Mouse (Mus musculus) myocyte (in vitro differentiated cells): Measurements from ENCODE around the gene Rnase4. TPM values are rescaled to one million over a fixed set of nuclear protein-coding genes. Genes with fewer than 3 reads are reported as not detected.
"Not testable (repeated sequence)": the region's sequence is repeated elsewhere in the genome, so short reads cannot be mapped to it uniquely, and the experiment has no call there.

Experiments used
- H3K27me3 ChIP-seq: one replicate; pipeline ENCODE4 v1.6.1; 2011; ENCODE audit not compliant: control insufficient read depth, insufficient read depth, insufficient read length
- H3K36me3 ChIP-seq: one replicate; pipeline ENCODE4 v1.6.1; 2011; ENCODE audit not compliant: control insufficient read depth, insufficient read depth
- H3K4me2 ChIP-seq: one replicate; pipeline ENCODE4 v1.6.1; 2011; ENCODE audit warnings: low read depth, control low read depth
- H3K4me3 ChIP-seq: one replicate; pipeline ENCODE4 v1.5.1; 2011; ENCODE audit warnings: mild to moderate bottlenecking, control low read depth, moderate library complexity
- H3K79me2 ChIP-seq: one replicate; pipeline ENCODE4 v1.6.1; 2011; ENCODE audit not compliant: control insufficient read depth, insufficient read depth
- H3ac ChIP-seq: one replicate; pipeline ENCODE4 v1.6.1; 2011; ENCODE audit not compliant: control insufficient read depth, insufficient read length
- CEBPB ChIP-seq: IDR thresholded peaks from 2 replicates; pipeline ENCODE4 v1.6.1; 2011; ENCODE audit warnings: mild to moderate bottlenecking, moderate library complexity; ENCODE audit not compliant: poor library complexity, insufficient read depth, severe bottlenecking
- E2F4 ChIP-seq: IDR thresholded peaks from one replicate; pipeline ENCODE4 v1.6.1; 2011; ENCODE audit warnings: mild to moderate bottlenecking, control low read depth, moderate library complexity; ENCODE audit not compliant: insufficient read depth
- MAX ChIP-seq: IDR thresholded peaks from one replicate; pipeline ENCODE4 v1.6.1; 2011; ENCODE audit warnings: low read depth, mild to moderate bottlenecking, control low read depth
- MYOD1 ChIP-seq, 3 experiments: IDR thresholded peaks; one replicate each; pipeline ENCODE4 v1.6.1; 2011; ENCODE audit warnings: control low read depth in 2 of 3, low read depth in 2 of 3, mild to moderate bottlenecking in 2 of 3, moderate library complexity in 1 of 3; ENCODE audit not compliant: insufficient read length in 2 of 3, control insufficient read depth in 1 of 3
- MYOG ChIP-seq, 3 experiments: IDR thresholded peaks; one replicate each; pipeline ENCODE4 v1.6.1; 2011; ENCODE audit warnings: control low read depth in 2 of 3, low read depth in 2 of 3, mild to moderate bottlenecking in 2 of 3; ENCODE audit not compliant: insufficient read length in 2 of 3, control insufficient read depth in 1 of 3, insufficient read depth in 1 of 3
- POLR2A ChIP-seq: IDR thresholded peaks from one replicate; pipeline ENCODE4 v1.6.1; 2011; ENCODE audit warnings: low read depth, mild to moderate bottlenecking, control low read depth, moderate library complexity; ENCODE audit not compliant: insufficient read length
- POLR2AphosphoS2 ChIP-seq: IDR thresholded peaks from one replicate; pipeline ENCODE4 v1.6.1; 2011; ENCODE audit warnings: low read depth, control low read depth; ENCODE audit not compliant: insufficient read length
- REST ChIP-seq: IDR thresholded peaks from one replicate; pipeline ENCODE4 v1.6.1; 2011; ENCODE audit warnings: mild to moderate bottlenecking, control low read depth, moderate library complexity; ENCODE audit not compliant: insufficient read depth, insufficient read length
- SRF ChIP-seq: IDR thresholded peaks from one replicate; pipeline ENCODE4 v1.6.1; 2011; ENCODE audit warnings: low read depth; ENCODE audit not compliant: control insufficient read depth, insufficient read length
- TCF3 ChIP-seq: IDR thresholded peaks from one replicate; pipeline ENCODE4 v1.6.1; 2011; ENCODE audit warnings: low read depth, control low read depth; ENCODE audit not compliant: insufficient read length
- USF1 ChIP-seq: IDR thresholded peaks from one replicate; pipeline ENCODE4 v1.6.1; 2011; ENCODE audit warnings: low read depth, mild to moderate bottlenecking, control low read depth, moderate library complexity
- polyA plus RNA-seq: library from polyadenylated mRNA; unstranded; fragments of >200 nt; fragmentation: generic; extraction: Trizol; gene quantifications from one replicate; pipeline ENCODE4 v1.2.1, GENCODE M21; 2012; ENCODE audit warnings: missing spikeins

Gene Rnase4
- polyA plus RNA-seq, 1 experiment, result 17.8 TPM

- no peaks in the 10 kb centered on the region for H3K36me3 ChIP-seq
- TF ChIP-seq MAX, result no peak
- TF ChIP-seq E2F4, result no peak
- no peak overlapping the region for H3K4me2 ChIP-seq
- H3K79me2 ChIP-seq, result no peaks in the 10 kb centered on the region
- H3K4me3 ChIP-seq, result no peak overlapping the region
- no peaks in the 10 kb centered on the region for H3K27me3 ChIP-seq
- H3ac ChIP-seq, result no peak overlapping the region
Measured at GRCm38 (mm10) chr14:51095736-51096524, 5.1 kb downstream of the Rnase4 start.

GRCm38 (mm10) chr14:51098300-51098699 is 7.4 kb downstream of the Rnase4 start:
- not testable (repeated sequence) for H3K79me2 ChIP-seq, H3K36me3 ChIP-seq

GRCm38 (mm10) chr14:51098921-51099320 is 8.0 kb downstream of the Rnase4 start:
- no peaks in the 10 kb centered on the region for H3K36me3 ChIP-seq
- H3K4me2 ChIP-seq, result no peak overlapping the region
- H3ac ChIP-seq, result no peak overlapping the region
- no peaks in the 10 kb centered on the region for H3K27me3 ChIP-seq
- H3K79me2 ChIP-seq, result no peaks in the 10 kb centered on the region
- no peak for TF ChIP-seq MYOG (IDR thresholded peaks at IDR 0.05; ENCODE audit: control insufficient read depth in 1 of 3, insufficient read depth in 1 of 3, insufficient read length in 2 of 3, low read depth in 2 of 3)
- no peak for TF ChIP-seq MAX
- no peak for TF ChIP-seq CEBPB
- no peak overlapping the region for H3K4me3 ChIP-seq

More at GRCm38 (mm10) chr14:51098300-51098699, 7.4 kb downstream of the Rnase4 start:
- H3K4me3 ChIP-seq, H3K4me2 ChIP-seq, H3ac ChIP-seq, H3K27me3 ChIP-seq: not testable (repeated sequence)

DNA sequence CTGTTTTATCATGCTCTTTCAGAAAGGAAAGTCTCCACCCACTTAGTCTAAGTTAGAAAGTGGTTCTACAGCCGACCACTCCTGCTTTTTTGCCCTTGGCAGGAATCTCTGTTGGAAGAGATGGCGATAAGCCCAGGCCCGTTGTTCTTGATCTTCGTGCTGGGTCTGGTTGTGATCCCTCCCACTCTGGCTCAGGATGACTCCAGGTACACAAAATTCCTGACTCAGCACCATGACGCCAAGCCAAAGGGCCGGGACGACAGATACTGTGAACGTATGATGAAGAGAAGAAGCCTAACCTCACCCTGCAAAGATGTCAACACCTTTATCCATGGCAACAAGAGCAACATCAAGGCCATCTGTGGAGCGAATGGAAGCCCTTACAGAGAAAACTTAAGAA is 10.4 kb downstream of the Rnase4 start:
- no peak for TF ChIP-seq E2F4
- TF ChIP-seq USF1, result no peak
- H3K4me3 ChIP-seq, result no peak overlapping the region
- no peak overlapping the region for H3K4me2 ChIP-seq
- no peaks in the 10 kb centered on the region for H3K79me2 ChIP-seq
- H3ac ChIP-seq, result no peak overlapping the region
- H3K27me3 ChIP-seq, result no peaks in the 10 kb centered on the region
- no peaks in the 10 kb centered on the region for H3K36me3 ChIP-seq

GRCm38 (mm10) chr14:51103217-51103616 is 12.3 kb downstream of the Rnase4 start:
- Histone ChIP-seq H3ac (no peak overlapping the region), H3K4me2 (no peak overlapping the region), H3K27me3 (no peaks in the 10 kb centered on the region), H3K79me2 (no peaks in the 10 kb centered on the region), H3K4me3 (no peak overlapping the region), H3K36me3 (no peaks in the 10 kb centered on the region)
- TF ChIP-seq E2F4, result no peak
- TF ChIP-seq USF1, result no peak
- no peak for TF ChIP-seq POLR2A
- no peak for TF ChIP-seq CEBPB
- no peak for TF ChIP-seq POLR2AphosphoS2

- H3K36me3 ChIP-seq, result no peaks in the 10 kb centered on the region
- TF ChIP-seq USF1, result no peak
- TF ChIP-seq MAX, result no peak
- TF ChIP-seq SRF, result no peak
- TF ChIP-seq REST, result no peak
- no peak for TF ChIP-seq CEBPB
- TF ChIP-seq TCF3, result no peak
- no peak for TF ChIP-seq MYOG (IDR thresholded peaks at IDR 0.05; ENCODE audit: control insufficient read depth in 1 of 3, insufficient read depth in 1 of 3, insufficient read length in 2 of 3, low read depth in 2 of 3)
- TF ChIP-seq E2F4, result no peak
- no peak for TF ChIP-seq MYOD1 (IDR thresholded peaks at IDR 0.05; ENCODE audit: control insufficient read depth in 1 of 3, insufficient read length in 2 of 3, low read depth in 2 of 3)
- H3ac ChIP-seq, result no peak overlapping the region
- no peak overlapping the region for H3K4me3 ChIP-seq
- H3K4me2 ChIP-seq, result no peak overlapping the region
- H3K27me3 ChIP-seq, result no peaks in the 10 kb centered on the region
- no peaks in the 10 kb centered on the region for H3K79me2 ChIP-seq
Measured at GRCm38 (mm10) chr14:51104366-51104765, 13.5 kb downstream of the Rnase4 start.
